Mouse (Mus musculus): ENCODE results near the gene Slc22a12.
A peak's percentile ranks its signal among the peaks of the same experiment; 100 is the strongest.

Slc22a12 gene

DNA sequence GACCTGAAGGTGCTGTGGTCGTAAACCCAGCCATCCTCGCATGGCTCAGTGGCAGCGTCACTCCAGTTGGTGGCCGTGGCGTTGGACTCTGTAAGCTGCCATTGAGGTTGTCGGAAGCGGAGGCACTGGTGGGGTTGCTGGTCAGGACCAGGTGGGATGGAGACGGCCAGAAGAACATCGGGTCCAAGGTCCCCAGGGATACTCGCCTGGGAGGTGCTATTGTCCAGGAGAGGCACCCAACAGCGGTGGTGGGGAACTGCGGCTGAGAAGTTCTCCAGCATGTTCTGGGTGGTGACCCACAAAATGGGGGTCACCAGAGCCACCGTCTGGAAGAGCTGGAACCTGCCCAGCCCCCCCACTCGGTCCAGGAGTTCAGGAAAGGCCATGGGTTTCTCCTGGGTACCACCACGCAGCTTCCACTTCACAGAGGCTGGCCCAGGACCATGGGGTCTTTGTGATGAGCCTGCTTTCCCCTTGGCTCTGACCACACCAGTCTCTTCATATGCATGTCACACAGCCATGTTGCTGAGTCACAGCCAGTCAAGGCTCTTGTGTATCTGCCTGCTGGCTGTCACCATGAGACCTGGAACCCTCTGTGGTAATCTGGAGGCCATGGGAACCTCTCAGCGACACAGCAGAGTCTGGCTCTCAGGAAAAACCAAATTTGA, at the start of gene Slc22a12:
Slc22a12 (minus strand) TSS at position 666 of the 668 bp plus-strand sequence.
- no peak for DNase-seq (ENCODE audit: low spot score in 2 of 2)

DNA sequence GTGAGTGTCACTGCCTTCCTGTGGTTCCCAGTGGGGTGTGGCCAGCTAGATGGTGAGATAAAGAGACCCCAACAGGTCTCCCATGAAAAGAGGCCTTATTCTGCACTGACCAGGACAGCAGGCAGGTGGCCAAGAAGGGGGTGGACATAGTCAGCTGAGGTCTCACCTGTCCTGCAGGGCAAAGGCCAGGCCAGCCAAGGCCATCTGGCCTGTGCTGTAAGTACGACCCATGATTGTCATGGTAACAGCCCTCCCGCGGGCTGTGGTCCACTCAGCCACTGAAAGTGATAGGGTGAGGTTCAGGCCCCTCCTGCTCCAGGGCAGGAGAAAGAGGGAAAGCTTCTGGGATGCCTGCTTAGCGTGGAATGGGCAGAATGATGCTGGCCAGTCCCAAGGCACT, 29.2 kb upstream of the Slc22a12 start:
- no peak for DNase-seq (ENCODE audit: low spot score in 2 of 2)

- no peak for DNase-seq (ENCODE audit: low spot score in 2 of 2)
Measured at GRCm38 (mm10) chr19:6571476-6571875, 28.6 kb upstream of the Slc22a12 start.

DNA sequence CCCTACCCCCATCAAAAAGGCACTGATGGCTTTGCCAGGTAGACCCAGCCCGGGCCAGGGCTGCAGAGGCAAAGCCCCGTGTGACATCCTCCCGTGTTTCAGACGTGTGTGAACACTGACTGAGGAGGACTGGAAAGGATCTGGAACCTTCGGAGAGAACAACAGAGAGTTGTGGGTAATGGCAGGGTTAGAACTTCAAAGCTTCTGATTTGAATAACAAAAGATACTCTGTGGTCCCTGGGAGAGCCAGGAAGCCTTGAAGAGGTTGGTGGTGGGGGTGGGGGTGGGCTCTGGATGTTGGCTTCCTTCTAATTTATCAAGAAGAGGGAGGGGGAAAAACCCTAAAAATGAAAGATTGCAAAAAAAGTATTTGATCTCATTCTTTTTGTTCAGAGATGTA, 26.7 kb upstream of the Slc22a12 start:
- no peak for DNase-seq (ENCODE audit: low spot score in 2 of 2)

- no peak for DNase-seq (ENCODE audit: low spot score in 2 of 2)
Measured at GRCm38 (mm10) chr19:6569021-6569420, 26.2 kb upstream of the Slc22a12 start.

DNA sequence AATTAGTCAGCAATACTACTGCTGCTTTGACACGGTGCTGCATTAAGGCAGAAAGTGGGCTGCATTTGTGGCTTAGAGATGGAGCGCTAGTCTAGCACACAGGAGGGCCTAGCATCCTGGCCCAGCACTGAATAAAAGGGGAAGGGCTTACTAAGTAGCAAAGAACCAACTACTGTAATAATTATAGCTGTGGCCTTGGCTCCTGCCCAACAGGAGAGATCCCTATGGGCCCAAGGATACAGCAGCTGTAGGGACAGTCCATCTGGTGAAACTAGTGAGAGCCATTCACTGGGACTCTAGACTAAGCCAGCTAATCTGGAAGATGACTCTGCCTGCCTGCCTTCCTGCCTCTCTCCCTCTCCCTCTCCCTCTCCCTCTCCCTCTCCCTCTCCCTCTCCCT, 23.6 kb upstream of the Slc22a12 start:
- no peak for DNase-seq (ENCODE audit: low spot score in 2 of 2)

GRCm38 (mm10) chr19:6565136-6565535, 22.3 kb upstream of the Slc22a12 start:
- DNase-seq (ENCODE audit: low spot score in 2 of 2), result no peak

GRCm38 (mm10) chr19:6560246-6560815, 17.5 kb upstream of the Slc22a12 start:
- no peak for DNase-seq (ENCODE audit: low spot score in 2 of 2)

GRCm38 (mm10) chr19:6559576-6559975, 16.7 kb upstream of the Slc22a12 start:
- no peak for DNase-seq (ENCODE audit: low spot score in 2 of 2)

DNA sequence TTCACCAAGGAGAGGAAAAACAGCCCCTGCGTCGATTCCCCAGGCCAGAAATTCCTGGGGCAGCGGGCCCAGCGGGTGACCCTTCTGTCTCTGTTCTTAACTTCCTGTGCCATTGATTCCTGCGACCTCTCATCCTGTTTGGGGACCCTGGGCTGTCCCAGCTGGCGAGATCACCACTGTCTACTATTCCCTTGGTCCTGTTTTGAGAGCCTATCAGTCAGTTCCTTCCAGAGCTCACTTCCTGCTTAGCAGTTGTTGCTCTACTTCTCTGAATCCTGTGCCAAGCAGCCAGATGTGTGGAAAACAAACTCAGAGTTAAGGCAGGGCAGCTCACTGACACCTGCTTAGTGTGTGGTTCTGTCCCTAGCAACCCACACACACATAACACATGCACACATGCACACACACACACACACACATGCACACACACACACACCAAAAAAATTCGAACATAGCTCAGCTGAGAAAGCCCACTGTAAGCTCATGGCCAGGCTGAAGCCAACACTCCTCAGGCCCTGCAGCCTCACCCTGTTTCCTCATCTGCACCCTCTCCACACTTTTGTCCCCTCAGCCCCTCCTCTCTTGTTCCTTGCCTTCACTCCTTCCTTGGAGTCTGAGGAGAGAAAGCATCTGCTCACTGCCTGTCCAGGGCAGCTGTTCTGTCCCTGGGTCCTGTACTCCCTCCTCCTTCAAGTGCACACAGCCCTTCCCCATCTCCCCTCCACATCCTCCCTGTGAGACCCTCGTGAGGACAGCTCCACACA, 11.2 kb upstream of the Slc22a12 start:
- DNase-seq (ENCODE audit: low spot score in 2 of 2), result no peak

GRCm38 (mm10) chr19:6553174-6553573, 10.3 kb upstream of the Slc22a12 start:
- DNase-seq (ENCODE audit: low spot score in 2 of 2), result no peak

DNA sequence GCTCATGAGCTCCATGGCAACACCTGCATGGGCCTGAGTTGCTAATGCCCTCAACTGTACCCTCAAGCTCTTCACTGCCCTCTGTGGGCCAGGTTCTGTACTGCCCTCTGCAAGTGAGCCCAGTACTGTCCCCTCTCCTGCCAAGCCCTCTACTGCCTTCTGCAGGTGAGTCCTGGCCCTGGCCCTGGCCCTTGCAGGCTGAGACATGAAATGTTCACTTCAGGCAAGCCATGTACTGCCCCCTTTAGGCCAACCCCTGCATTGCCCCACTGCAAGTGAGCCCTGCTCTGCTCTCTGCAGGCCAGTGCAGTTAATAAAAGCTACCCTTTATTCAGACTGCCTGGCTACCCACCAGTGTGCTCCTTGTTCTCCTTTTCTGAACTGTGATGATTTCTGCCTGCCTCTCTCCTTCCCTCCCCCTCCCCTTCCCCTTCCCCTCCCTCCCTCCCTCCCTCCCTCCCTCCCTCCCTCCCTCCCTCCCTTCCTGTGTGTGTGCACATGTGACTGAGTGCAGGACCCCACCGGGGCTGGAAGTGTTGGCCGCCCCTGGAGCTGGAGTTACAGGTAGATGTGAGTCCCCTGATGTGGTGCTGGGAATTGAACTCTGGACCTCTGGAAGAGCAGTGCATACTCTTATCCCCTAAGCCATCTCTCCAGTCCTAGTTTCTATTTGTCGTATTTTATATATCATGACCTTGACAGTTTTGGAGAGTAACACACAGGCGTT, 9.6 kb upstream of the Slc22a12 start:
- DNase-seq (ENCODE audit: low spot score in 2 of 2), result peak in 1 of 2 experiments; percentile 45

GRCm38 (mm10) chr19:6551215-6551614, 8.4 kb upstream of the Slc22a12 start:
- no peak for DNase-seq (ENCODE audit: low spot score in 2 of 2)

DNA sequence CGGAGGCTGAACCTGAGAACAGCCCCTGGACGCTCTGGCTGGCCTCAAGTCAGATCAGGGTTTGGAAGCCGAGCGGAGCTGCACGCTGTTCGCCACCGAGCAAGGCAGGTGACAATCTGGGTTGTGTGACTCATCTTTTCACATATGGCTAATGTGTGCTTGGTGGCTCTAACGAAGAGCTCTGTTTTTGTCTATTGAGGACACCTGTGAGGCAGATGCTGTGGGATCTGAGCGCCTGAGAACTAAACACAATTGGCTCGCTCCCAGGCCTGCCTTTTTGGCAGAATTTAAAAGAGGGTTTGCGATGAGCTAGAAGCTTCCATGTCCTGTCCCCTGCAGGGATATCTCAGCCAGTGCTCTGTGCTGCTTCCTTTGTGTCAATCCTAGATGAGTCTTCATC, 6.7 kb upstream of the Slc22a12 start:
- no peak for DNase-seq (ENCODE audit: low spot score in 2 of 2)

GRCm38 (mm10) chr19:6548431-6549410, 5.9 kb upstream of the Slc22a12 start:
- DNase-seq (ENCODE audit: low spot score in 2 of 2), result no peak

DNA sequence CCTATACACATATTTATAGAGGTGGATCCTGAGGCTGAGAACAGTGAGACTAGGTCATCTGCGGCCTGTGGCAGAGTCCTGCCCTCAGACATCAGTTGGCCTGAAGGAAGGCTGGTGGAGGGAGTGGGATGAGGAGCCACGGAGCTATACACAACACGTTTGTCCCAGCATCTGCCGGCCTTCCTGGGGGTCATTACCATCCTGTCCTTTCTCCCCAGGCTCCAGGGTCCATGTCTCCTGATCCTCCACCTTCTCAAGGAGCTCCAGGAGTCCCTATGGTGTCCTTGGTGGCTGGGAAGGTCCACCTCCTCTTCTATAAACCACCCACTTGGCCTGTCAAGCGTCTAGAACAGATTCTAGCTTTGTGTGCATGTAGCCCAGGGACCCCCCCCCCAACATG, 5.0 kb upstream of the Slc22a12 start:
- no peak for DNase-seq (ENCODE audit: low spot score in 2 of 2)

DNA sequence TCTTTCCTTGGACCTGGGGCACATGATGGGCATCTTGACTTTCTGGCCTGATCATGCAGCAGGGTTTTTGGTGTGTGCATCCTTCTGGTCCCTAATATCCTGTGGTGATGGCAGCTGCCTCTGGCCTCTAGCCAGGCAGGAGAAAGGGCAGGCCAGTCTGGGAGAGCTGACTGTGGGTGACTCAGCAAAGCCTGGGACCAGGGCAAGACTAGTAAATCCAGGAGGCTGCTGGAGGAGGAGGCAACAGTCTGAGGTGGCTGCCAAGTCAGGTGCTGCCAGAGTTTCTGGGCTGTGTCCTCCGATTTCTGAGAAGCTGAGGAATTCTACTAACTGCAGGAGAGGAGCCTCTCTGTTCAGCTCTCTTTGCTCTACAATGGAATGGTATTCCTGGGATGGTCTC, 3.3 kb upstream of the Slc22a12 start:
- DNase-seq (ENCODE audit: low spot score in 2 of 2), result no peak

- DNase-seq (ENCODE audit: low spot score in 2 of 2), result no peak
Measured at GRCm38 (mm10) chr19:6545481-6545880, 2.6 kb upstream of the Slc22a12 start.

DNA sequence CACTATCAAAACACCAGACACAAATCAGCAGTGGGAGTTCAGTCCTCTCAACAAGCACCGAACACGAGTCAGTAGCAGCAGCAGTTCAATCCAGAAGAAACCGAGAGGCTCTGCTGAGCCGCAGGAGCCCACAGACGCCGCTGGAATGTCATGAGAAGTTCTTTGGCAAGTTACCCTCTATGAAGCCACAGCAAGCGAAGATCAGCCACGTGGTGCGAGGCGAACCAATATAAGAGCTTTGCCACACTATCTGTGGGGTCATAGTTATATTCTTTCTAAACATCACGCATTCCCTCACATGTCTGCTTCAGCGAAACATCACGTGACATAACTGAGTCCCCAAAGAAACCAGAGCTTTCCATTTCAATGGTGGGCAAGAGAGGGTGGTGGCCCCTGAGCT, 1.9 kb upstream of the Slc22a12 start:
- DNase-seq (ENCODE audit: low spot score in 2 of 2), result no peak

GRCm38 (mm10) chr19:6543518-6543917, 686 bp upstream of the Slc22a12 start:
- no peak for DNase-seq (ENCODE audit: low spot score in 2 of 2)

DNA sequence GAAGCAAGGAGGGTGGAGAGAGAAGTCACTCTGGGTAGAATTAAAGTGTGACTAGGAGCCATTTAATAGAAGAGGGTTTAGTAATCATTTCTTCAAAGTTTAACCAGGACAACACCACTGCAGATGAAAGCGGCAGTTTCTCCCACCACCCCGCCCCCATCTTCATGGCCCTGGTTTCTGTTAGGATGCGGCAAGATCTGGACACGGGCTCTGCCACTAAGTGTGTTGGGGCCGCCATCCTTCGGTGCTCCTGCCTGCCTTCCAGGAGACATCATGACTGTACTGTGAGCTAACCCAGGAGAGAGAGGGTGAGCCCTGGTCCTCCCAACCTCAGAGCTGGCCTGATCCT, 177 bp upstream of the Slc22a12 start:
- no peak for DNase-seq (ENCODE audit: low spot score in 2 of 2)

Measured in right cerebral cortex, adult 2 months (tissue).